Mouse (Mus musculus) MEL (cell line): Measurements from ENCODE around the gene Foxn4. TPM values are rescaled to one million over a fixed set of nuclear protein-coding genes. Genes with fewer than 3 reads are reported as not detected.

Experiments used
- DNase-seq: peaks from one replicate; pipeline ENCODE4 v3.0.0; 2011; ENCODE audit warnings: low read depth, low spot score
- H3K27ac ChIP-seq: 2 replicates; pipeline ENCODE4 v1.5.1; 2012; ENCODE audit warnings: low read depth, mild to moderate bottlenecking, control low read depth, low read length, moderate library complexity; ENCODE audit not compliant: control insufficient read depth
- H3K27me3 ChIP-seq, 2 experiments: fragments of 150-350 bp in 1 of 2; sonication (generic) in 1 of 2; 2 replicates each; pipeline ENCODE4 v1.6.1; 2012; ENCODE audit warnings: low read length in 2 of 2, mild to moderate bottlenecking in 2 of 2, improper control_type of control experiment in 1 of 2, moderate library complexity in 1 of 2; ENCODE audit not compliant: insufficient read depth in 2 of 2, control insufficient read depth in 1 of 2
- H3K36me3 ChIP-seq, 2 experiments: 2 replicates each; pipeline ENCODE4 v1.6.1; 2012 to 2014; ENCODE audit warnings: low read length in 2 of 2, improper control_type of control experiment in 1 of 2, inconsistent platforms in 1 of 2, mild to moderate bottlenecking in 1 of 2; ENCODE audit not compliant: insufficient read depth in 2 of 2, control insufficient read depth in 1 of 2
- H3K4me1 ChIP-seq, 2 experiments: fragments of 150-350 bp in 1 of 2; sonication (generic) in 1 of 2; 2 replicates each; pipeline ENCODE4 v1.6.1; 2012; ENCODE audit warnings: low read length in 2 of 2, improper control_type of control experiment in 1 of 2, mild to moderate bottlenecking in 1 of 2; ENCODE audit not compliant: insufficient read depth in 2 of 2, control insufficient read depth in 1 of 2
- H3K4me3 ChIP-seq, 2 experiments: fragments of 150-350 bp in 1 of 2; sonication (generic) in 1 of 2; 2 replicates each; pipeline ENCODE4 v1.5.1; 2012; ENCODE audit warnings: low read depth in 2 of 2, low read length in 2 of 2, mild to moderate bottlenecking in 2 of 2, moderate library complexity in 2 of 2, control low read depth in 1 of 2, improper control_type of control experiment in 1 of 2; ENCODE audit not compliant: control insufficient read depth in 1 of 2, insufficient read depth in 1 of 2
- H3K79me2 ChIP-seq: 2 replicates; pipeline ENCODE4 v1.6.1; 2012; ENCODE audit warnings: mild to moderate bottlenecking, low read length, moderate library complexity; ENCODE audit not compliant: control insufficient read depth, poor library complexity, insufficient read depth
- H3K9ac ChIP-seq: 2 replicates; pipeline ENCODE4 v1.6.1; 2012; ENCODE audit warnings: low read depth, mild to moderate bottlenecking, control low read depth, low read length, moderate library complexity; ENCODE audit not compliant: control insufficient read depth, poor library complexity, severe bottlenecking
- H3K9me3 ChIP-seq: fragments of 150-350 bp; sonication (generic); replicated peaks from 2 replicates; pipeline ENCODE4 v1.6.1; 2012; ENCODE audit warnings: mild to moderate bottlenecking, low read length, improper control_type of control experiment, moderate library complexity; ENCODE audit not compliant: insufficient read depth
- BHLHE40 ChIP-seq: IDR thresholded peaks from 2 replicates; pipeline ENCODE4 v1.6.1; 2012; ENCODE audit warnings: low read depth, mild to moderate bottlenecking, inconsistent platforms, low read length, improper control_type of control experiment, borderline replicate concordance
- CHD1 ChIP-seq: IDR thresholded peaks from 2 replicates; pipeline ENCODE4 v1.6.1; 2012; ENCODE audit warnings: low read depth, mild to moderate bottlenecking, inconsistent platforms, low read length, improper control_type of control experiment
- CHD2 ChIP-seq: IDR thresholded peaks from 2 replicates; pipeline ENCODE4 v1.6.1; 2011; ENCODE audit warnings: low read length, improper control_type of control experiment
- E2F4 ChIP-seq: IDR thresholded peaks from 2 replicates; pipeline ENCODE4 v1.6.1; 2011; ENCODE audit warnings: low read depth, low read length, improper control_type of control experiment, borderline replicate concordance
- ELF1 ChIP-seq: IDR thresholded peaks from 2 replicates; pipeline ENCODE4 v1.6.1; 2014; ENCODE audit warnings: low read depth, mild to moderate bottlenecking, inconsistent platforms, low read length, improper control_type of control experiment, moderate library complexity
- EP300 ChIP-seq, 2 experiments: IDR thresholded peaks; 2 replicates each; pipeline ENCODE4 v1.6.1; 2011; ENCODE audit warnings: improper control_type of control experiment in 2 of 2, low read length in 2 of 2, low read depth in 1 of 2, mild to moderate bottlenecking in 1 of 2
- ETS1 ChIP-seq: IDR thresholded peaks from 2 replicates; pipeline ENCODE4 v1.6.1; 2012; ENCODE audit warnings: low read depth, mild to moderate bottlenecking, inconsistent platforms, low read length, improper control_type of control experiment, moderate library complexity
- GATA1 ChIP-seq: IDR thresholded peaks from 2 replicates; pipeline ENCODE4 v1.6.1; 2011; ENCODE audit warnings: low read depth, low read length, improper control_type of control experiment
- HCFC1 ChIP-seq: IDR thresholded peaks from 2 replicates; pipeline ENCODE4 v1.6.1; 2012; ENCODE audit warnings: low read depth, mild to moderate bottlenecking, inconsistent platforms, low read length, improper control_type of control experiment, moderate library complexity
- JUND ChIP-seq: IDR thresholded peaks from 2 replicates; pipeline ENCODE4 v1.6.1; 2011; ENCODE audit warnings: low read depth, mild to moderate bottlenecking, improper control_type of control experiment, low read length
- KAT2A ChIP-seq: conservative IDR thresholded peaks from 2 replicates; pipeline ENCODE4 v1.6.1; 2012; ENCODE audit warnings: low read depth, low read length, improper control_type of control experiment, inconsistent platforms
- MAX ChIP-seq: IDR thresholded peaks from 2 replicates; pipeline ENCODE4 v1.6.1; 2011; ENCODE audit warnings: low read length, improper control_type of control experiment
- MEF2A ChIP-seq: IDR thresholded peaks from 2 replicates; pipeline ENCODE4 v1.6.1; 2014; ENCODE audit warnings: low read depth, mild to moderate bottlenecking, inconsistent platforms, low read length, improper control_type of control experiment; ENCODE audit not compliant: poor library complexity, insufficient replicate concordance, severe bottlenecking; ENCODE audit errors: extremely low read depth
- NELFE ChIP-seq: IDR thresholded peaks from 2 replicates; pipeline ENCODE4 v1.6.1; 2011; ENCODE audit warnings: low read depth, low read length, improper control_type of control experiment
- POLR2A ChIP-seq, 2 experiments: IDR thresholded peaks; 2 replicates each; pipeline ENCODE4 v1.6.1; 2011 to 2012; ENCODE audit warnings: low read length in 2 of 2, mild to moderate bottlenecking in 2 of 2, control low read depth in 1 of 2, improper control_type of control experiment in 1 of 2, low read depth in 1 of 2, moderate library complexity in 1 of 2; ENCODE audit not compliant: control insufficient read depth in 1 of 2, insufficient read depth in 1 of 2, poor library complexity in 1 of 2
- POLR2AphosphoS2 ChIP-seq: IDR thresholded peaks from 2 replicates; pipeline ENCODE4 v1.6.1; 2011; ENCODE audit warnings: low read length, improper control_type of control experiment
- POLR2AphosphoS5 ChIP-seq: IDR thresholded peaks from 2 replicates; pipeline ENCODE4 v1.6.1; 2012; ENCODE audit warnings: low read depth, borderline replicate concordance, mild to moderate bottlenecking, inconsistent platforms, low read length, moderate library complexity, mixed read lengths
- RAD21 ChIP-seq: IDR thresholded peaks from 2 replicates; pipeline ENCODE4 v1.6.1; 2011; ENCODE audit warnings: mild to moderate bottlenecking, low read depth, low read length, improper control_type of control experiment
- SIN3A ChIP-seq: IDR thresholded peaks from 2 replicates; pipeline ENCODE4 v1.6.1; 2012; ENCODE audit warnings: low read length, improper control_type of control experiment, inconsistent platforms
- SMC3 ChIP-seq: IDR thresholded peaks from 2 replicates; pipeline ENCODE4 v1.6.1; 2011; ENCODE audit warnings: low read depth, low read length, improper control_type of control experiment
- TAL1 ChIP-seq: IDR thresholded peaks from 2 replicates; pipeline ENCODE4 v1.6.1; 2012; ENCODE audit warnings: mild to moderate bottlenecking, inconsistent platforms, low read length, moderate library complexity, mixed read lengths
- TBP ChIP-seq: IDR thresholded peaks from 2 replicates; pipeline ENCODE4 v1.8.0; 2011; ENCODE audit warnings: low read depth, low read length, improper control_type of control experiment
- UBTF ChIP-seq: IDR thresholded peaks from 2 replicates; pipeline ENCODE4 v1.6.1; 2012; ENCODE audit warnings: low read depth, mild to moderate bottlenecking, inconsistent platforms, low read length, improper control_type of control experiment, moderate library complexity, borderline replicate concordance; ENCODE audit not compliant: insufficient read depth
- USF1 ChIP-seq: IDR thresholded peaks from 2 replicates; pipeline ENCODE4 v1.6.1; 2014; ENCODE audit warnings: low read depth, mild to moderate bottlenecking, inconsistent platforms, low read length, improper control_type of control experiment, moderate library complexity
- USF2 ChIP-seq, 2 experiments: IDR thresholded peaks; 2 replicates each; pipeline ENCODE4 v1.6.1; 2011 to 2012; ENCODE audit warnings: improper control_type of control experiment in 2 of 2, low read length in 2 of 2, borderline replicate concordance in 1 of 2, inconsistent platforms in 1 of 2, low read depth in 1 of 2, mild to moderate bottlenecking in 1 of 2; ENCODE audit not compliant: insufficient read depth in 1 of 2
- ZC3H11A ChIP-seq: IDR thresholded peaks from 2 replicates; pipeline ENCODE4 v1.6.1; 2012; ENCODE audit warnings: low read depth, mild to moderate bottlenecking, inconsistent platforms, low read length, improper control_type of control experiment
- ZKSCAN1 ChIP-seq: IDR thresholded peaks from 2 replicates; pipeline ENCODE4 v1.6.1; 2012; ENCODE audit warnings: low read depth, mild to moderate bottlenecking, inconsistent platforms, low read length, improper control_type of control experiment, moderate library complexity
- ZNF384 ChIP-seq: IDR thresholded peaks from 2 replicates; pipeline ENCODE4 v1.6.1; 2012; ENCODE audit warnings: low read depth, mild to moderate bottlenecking, inconsistent platforms, low read length, improper control_type of control experiment
- polyA plus RNA-seq, 2 experiments: library from polyadenylated mRNA; stranded (reverse) in 1 of 2; unstranded in 1 of 2; fragments of >175 nt in 1 of 2; fragments of >200 nt in 1 of 2; gene quantifications; 2 replicates each; pipeline versions ENCODE4 v1.2.1 to v1.2.4; 2012; ENCODE audit warnings: low replicate concordance in 2 of 2, low read depth in 1 of 2; ENCODE audit not compliant: insufficient read length in 2 of 2, insufficient read depth in 1 of 2, missing spikeins in 1 of 2
- total RNA-seq: library from RNA; depleted of rRNA; stranded (reverse); fragments of 300-350 nt; gene quantifications from 2 replicates; pipeline ENCODE4 v1.2.3, GENCODE M21; 2012; rRNA removed

Gene Foxn4
- not detected in 2 replicates for total RNA-seq
- polyA plus RNA-seq = under 1 TPM in 1 of 2 experiments, not detected in 1; 0.07 TPM

DNA sequence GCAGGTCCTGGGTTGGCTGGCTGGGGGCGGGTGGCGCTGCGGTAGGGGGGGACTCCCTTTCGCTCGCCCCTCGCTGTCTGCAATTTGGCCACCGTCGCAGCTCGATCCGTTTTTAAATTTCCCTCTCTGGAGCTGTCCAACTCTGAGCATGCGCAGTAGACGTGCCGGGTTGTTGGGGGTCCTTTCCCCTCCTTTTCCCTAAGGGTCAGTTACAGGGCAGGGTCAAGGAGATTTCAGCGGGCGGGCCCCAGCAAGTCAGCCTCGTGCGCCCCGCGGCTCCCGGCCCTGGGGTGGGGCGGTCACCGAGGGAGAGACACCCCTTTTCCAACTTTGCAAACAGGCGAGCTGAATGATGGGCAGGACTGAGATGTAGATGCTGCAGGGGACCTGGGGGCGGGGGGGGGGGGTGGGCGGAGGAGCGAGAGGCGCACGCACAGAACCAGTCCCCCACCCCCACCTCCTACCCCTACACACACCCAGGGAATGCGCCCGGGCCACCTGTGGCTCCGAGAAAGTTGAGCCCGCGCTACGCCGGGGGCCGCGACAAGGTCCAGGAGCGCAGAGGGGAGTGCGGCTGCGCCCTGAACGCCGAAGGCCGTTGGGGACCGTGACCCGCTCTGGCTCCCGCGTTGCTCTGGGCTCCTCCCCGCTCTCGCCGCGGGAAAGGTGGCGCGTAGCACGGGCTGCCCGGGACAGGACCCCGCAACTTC lies at the start of gene Foxn4:
Foxn4 (minus strand) TSS at position 115 of the 710 bp plus-strand sequence.
- no peak for TF ChIP-seq RAD21
- TF ChIP-seq POLR2A (IDR thresholded peaks at IDR 0.05; ENCODE audit: control insufficient read depth in 1 of 2, insufficient read depth in 1 of 2, low read depth in 1 of 2, low read length in 2 of 2, poor library complexity in 1 of 2) = no peak
- TF ChIP-seq BHLHE40 = no peak
- TF ChIP-seq SIN3A = no peak
- TF ChIP-seq SMC3 = no peak
- no peak for TF ChIP-seq EP300 (IDR thresholded peaks at IDR 0.05; ENCODE audit: low read depth in 1 of 2, low read length in 2 of 2)
- no peak for TF ChIP-seq ZC3H11A
- TF ChIP-seq NELFE = no peak
- TF ChIP-seq ZNF384 = no peak
- no peak for TF ChIP-seq HCFC1
- no peak for TF ChIP-seq USF2 (IDR thresholded peaks at IDR 0.05; ENCODE audit: borderline replicate concordance in 1 of 2, insufficient read depth in 1 of 2, low read depth in 1 of 2, low read length in 2 of 2)
- no peak for TF ChIP-seq MAX
- TF ChIP-seq USF1 = no peak
- TF ChIP-seq ETS1 = no peak
- H3K9ac ChIP-seq = no peak within 1 kb of the TSS
- H3K4me1 ChIP-seq = peaks cover 0 to 8% of the 10 kb centered on the region in 2 experiments; a peak in 1 of 4 replicates
- no peaks in the 10 kb centered on the region for H3K79me2 ChIP-seq
- no peaks in the 10 kb centered on the region for H3K36me3 ChIP-seq
- H3K9me3 ChIP-seq = no peaks in the 10 kb centered on the region
- no peak within 1 kb of the TSS for H3K27ac ChIP-seq
- peaks cover 1 to 5% of the 10 kb centered on the region in 2 experiments; a peak in 2 of 4 replicates for H3K27me3 ChIP-seq
- no peak within 1 kb of the TSS for H3K4me3 ChIP-seq
- DNase-seq = no peak

DNA sequence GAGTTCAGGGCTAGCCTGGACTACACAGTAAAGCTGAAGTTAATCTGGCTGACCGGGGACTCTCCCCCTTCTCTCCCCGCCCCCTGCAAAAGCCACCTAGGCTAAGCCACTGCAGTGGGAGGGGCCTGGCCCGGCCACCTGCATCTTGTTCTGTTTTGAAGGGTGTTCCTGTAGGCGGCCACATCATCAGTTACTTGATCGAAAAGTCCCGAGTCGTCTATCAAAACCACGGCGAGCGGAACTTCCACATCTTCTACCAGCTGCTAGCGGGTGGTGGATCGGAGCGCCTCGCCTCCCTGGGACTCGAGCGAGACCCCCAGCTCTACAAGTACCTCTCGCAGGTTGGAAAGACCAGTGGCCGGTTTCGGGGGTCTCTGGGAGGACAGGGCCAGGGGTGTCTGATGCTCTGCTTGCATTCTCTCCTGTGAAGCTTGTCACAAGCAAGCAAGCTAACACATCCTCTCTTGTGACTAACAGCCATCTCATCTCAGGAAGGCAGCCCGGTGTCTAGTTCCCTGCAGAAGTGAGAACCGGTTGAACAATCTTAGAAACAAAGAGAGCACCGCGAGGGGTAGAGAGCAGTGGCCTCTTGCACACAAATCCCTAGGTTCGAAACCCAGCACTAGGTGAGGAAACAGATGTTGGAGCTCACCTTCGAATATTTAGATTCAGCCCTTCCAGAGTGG lies 49.6 kb upstream of the Foxn4 start:
- H3K27me3 ChIP-seq = peaks cover 0 to 8% of the 10 kb centered on the region in 2 experiments; a peak in 3 of 4 replicates
- H3K79me2 ChIP-seq = no peaks in the 10 kb centered on the region
- peak overlapping the region; percentile 11 to 32 for H3K4me3 ChIP-seq
- peak; percentile 30 for DNase-seq
- H3K27ac ChIP-seq = no peak overlapping the region
- H3K9ac ChIP-seq = peak overlapping the region; percentile 8
- no peak for TF ChIP-seq POLR2AphosphoS2
- no peak for TF ChIP-seq CHD2
- no peak for TF ChIP-seq ELF1
- no peak for TF ChIP-seq POLR2AphosphoS5
- no peak for TF ChIP-seq MEF2A
- TF ChIP-seq GATA1 = no peak
- no peak for TF ChIP-seq ZKSCAN1
- TF ChIP-seq E2F4 = no peak
- TF ChIP-seq NELFE = no peak
- TF ChIP-seq KAT2A = no peak
- TF ChIP-seq ETS1 = no peak
- no peak for TF ChIP-seq BHLHE40
- TF ChIP-seq TAL1 = no peak
- no peak for TF ChIP-seq JUND
- TF ChIP-seq CHD1 = no peak
- no peak for TF ChIP-seq TBP
- no peak for TF ChIP-seq SIN3A
- no peak for TF ChIP-seq UBTF
- TF ChIP-seq SMC3 = no peak
- no peak for TF ChIP-seq HCFC1
- H3K4me1 ChIP-seq = peaks cover 0 to 8% of the 10 kb centered on the region in 2 experiments; a peak in 2 of 4 replicates
- H3K36me3 ChIP-seq = no peaks in the 10 kb centered on the region
- no peaks in the 10 kb centered on the region for H3K9me3 ChIP-seq
